Mouse (Mus musculus) liver, embryonic 14.5 days (tissue): ENCODE data around the gene Tspo.

ENCODE experiments used
- CTCF ChIP-seq: IDR thresholded peaks from 2 replicates; pipeline ENCODE4 v1.5.1; 2016; ENCODE audit warnings: antibody characterized with exemption, low read depth, control low read depth
- EP300 ChIP-seq: IDR thresholded peaks from 2 replicates; pipeline ENCODE4 v1.6.1; 2016; ENCODE audit warnings: antibody characterized with exemption, low read depth

DNA sequence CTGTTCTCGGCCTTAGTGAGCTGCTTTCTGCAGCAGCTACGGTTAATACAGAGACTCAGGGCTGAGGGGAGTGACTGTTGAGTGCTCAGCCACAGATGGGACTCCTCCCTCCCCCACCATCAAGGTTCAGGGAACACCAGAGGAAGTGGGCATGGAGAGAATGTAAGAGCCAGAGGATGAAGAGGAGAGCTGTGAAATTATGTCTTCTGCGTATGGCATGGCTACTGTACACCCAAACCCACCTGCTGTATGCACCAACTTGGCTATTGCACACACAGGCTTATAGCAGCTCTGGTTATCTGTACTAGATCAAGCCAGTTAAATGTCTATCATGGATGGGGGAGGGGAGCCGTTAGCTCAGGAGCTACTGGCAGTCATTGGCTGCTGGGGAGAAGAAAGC, 37.8 kb downstream of the Tspo start:
- no peak for TF ChIP-seq CTCF
- peak; percentile 48 for TF ChIP-seq EP300
